Mouse (Mus musculus) right cerebral cortex, postnatal 14 days (tissue): ENCODE results near the gene Fgfr2.
A peak's percentile ranks its signal among the peaks of the same experiment; 100 is the strongest.

Source experiments
- DNase-seq: peaks from one replicate; pipeline ENCODE4 v3.0.0; 2022

Gene Fgfr2

GRCm38 (mm10) chr7:131031755-131032154 is 2091.4 kb downstream of the Fgfr2 start, which contains the start of gene Dmbt1:
TSS of gene Dmbt1 (plus strand) at chr7:131032053.
- no peak for DNase-seq

GRCm38 (mm10) chr7:131027557-131027956 is 2095.6 kb downstream of the Fgfr2 start:
- no peak for DNase-seq

DNA sequence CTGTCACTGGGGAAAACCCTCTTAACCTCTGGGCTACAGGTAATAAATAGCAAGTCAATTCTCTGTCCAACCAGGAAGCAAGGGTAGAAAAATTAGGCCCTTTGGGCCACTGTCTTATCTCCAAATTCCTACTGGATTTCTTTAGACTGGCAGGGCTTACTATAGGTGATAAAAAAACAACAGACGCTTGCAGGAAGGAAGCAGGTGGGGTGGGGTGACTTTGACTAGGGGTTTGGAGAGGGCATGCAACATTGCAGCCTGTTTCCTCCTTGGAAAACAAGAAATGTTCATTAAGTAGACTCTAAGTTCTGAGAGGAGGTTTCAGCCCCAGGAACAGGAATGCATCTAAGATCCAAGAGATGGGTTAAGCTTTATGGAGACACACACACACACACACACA is 2098.3 kb downstream of the Fgfr2 start:
- DNase-seq: no peak

- DNase-seq: no peak
Measured at GRCm38 (mm10) chr7:131019181-131019580, 2104.0 kb downstream of the Fgfr2 start.

DNA sequence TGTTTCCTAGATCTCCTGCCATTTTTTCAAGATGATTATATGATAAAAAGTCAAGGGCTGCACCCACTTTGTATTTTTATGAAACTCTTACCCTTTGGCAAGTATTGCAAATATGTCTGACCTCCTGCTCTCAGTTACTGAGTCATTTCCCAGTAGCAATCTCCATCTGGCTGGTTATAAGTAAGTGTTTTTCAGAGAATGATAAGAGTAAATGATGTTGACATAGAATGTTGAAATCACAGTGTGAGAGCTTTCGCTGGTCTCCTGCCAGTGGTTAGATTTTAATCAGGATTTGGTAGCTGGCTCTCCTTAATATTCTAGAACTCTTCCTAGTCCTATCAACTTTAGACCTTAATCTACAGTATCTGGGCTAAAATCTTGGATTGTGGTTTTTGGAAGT is 2111.2 kb downstream of the Fgfr2 start:
- DNase-seq: no peak

GRCm38 (mm10) chr7:131009178-131009577 is 2114.0 kb downstream of the Fgfr2 start:
- no peak for DNase-seq

DNA sequence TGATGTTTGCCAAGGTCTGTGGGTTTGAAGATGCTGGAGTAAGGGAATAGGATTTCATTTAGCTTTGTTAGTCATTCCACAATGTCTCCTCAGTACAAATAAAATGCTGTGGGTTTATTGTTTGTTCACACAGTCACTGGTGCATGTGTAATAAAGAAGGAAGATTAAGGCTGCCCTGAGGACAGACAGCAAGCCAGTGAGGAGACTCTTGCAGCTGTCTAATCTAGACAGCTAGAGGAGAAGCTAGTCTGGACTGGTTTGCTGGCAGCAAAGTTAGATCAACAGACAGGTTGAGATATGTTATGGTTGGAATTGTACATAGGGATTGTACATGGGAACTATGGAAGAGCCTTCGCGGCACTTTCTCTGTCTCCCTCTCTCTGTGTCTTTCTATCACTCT is 2115.9 kb downstream of the Fgfr2 start:
- no peak for DNase-seq

- no peak for DNase-seq
Measured at GRCm38 (mm10) chr7:131004071-131004470, 2119.1 kb downstream of the Fgfr2 start.

DNA sequence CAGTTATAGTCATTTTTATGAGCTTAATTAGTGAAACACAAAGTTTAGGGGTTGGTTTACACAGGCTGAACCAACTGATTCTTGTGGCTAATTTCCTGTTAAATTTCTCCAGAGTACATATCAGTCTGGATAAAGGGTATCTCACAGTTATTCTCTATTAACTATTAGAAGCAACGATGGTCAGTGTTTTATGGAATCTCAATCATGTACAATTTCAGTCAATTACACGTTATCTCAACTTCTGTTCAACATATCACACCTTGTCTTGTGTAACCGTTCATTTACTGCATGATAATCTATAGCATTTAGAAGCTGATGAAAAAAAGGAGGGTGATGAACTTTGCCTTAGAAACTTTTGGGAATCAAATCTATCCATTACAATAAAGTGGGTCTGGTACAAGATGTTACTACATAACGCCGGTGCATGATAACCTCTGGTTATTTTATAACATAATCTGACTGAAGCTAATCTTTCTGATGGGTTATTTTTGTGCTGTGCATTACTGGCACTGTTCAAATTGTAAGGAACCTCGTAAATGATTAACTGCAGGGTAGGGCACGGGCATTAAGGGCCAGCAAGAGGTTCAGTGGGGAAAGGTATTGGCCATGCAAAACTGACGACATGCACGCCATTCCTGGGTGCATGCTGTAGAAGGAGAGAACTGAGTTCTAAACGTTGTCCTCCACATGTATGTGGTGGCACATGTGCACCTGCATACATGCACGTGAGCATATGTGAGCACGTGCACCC is 2121.0 kb downstream of the Fgfr2 start:
- no peak for DNase-seq

- no peak for DNase-seq
Measured at GRCm38 (mm10) chr7:130993907-130994306, 2129.2 kb downstream of the Fgfr2 start.

DNA sequence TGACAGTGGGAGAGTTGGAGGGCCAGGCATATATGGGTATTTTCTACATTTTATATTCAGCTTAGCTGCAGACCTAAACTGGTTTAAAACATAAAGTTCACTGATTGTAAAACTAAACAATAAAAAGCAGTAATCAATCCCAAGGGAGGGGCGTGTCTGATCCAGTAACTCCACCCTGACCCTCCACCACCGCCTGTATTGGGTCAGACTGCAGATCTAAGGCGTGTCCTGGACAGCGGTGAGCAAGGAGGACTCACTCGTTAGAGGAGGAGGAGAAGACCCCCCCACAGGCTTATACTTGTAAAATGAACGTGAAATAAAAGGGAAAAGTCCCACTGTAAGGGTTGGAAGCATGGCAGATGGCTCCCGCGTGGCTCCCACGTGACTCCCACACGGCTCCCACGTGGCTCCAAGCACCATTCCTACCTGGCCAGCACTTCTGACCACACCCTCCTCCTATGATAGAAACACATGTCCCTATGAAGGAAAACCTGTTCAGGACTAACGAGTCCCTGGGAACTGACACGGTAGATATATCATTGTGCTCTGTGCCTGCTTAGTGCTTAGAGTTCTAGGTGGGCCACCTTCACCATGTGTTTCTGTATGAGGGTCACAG is 2131.9 kb downstream of the Fgfr2 start:
- DNase-seq: no peak

- DNase-seq: no peak
Measured at GRCm38 (mm10) chr7:130989371-130989770, 2133.8 kb downstream of the Fgfr2 start.

DNA sequence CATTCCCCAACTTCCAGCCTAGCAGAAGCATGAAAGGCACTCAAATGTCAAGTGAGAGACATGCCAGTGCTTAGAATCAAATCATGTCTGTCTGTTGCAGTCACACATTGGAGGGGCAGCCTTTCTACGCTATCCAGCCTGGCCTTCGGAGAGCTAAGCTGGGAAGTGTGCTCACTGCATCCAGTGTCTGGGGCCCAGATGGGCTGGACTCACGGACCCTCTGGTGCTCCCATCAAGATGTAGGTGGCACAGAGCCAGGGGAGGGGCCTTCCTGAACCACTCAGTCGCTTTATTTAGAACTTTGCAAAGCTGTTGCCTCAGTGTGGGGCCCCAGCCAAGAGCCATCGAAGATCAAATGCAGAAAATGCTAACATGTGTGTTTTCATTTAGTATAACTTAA is 2135.0 kb downstream of the Fgfr2 start:
- DNase-seq: no peak

DNA sequence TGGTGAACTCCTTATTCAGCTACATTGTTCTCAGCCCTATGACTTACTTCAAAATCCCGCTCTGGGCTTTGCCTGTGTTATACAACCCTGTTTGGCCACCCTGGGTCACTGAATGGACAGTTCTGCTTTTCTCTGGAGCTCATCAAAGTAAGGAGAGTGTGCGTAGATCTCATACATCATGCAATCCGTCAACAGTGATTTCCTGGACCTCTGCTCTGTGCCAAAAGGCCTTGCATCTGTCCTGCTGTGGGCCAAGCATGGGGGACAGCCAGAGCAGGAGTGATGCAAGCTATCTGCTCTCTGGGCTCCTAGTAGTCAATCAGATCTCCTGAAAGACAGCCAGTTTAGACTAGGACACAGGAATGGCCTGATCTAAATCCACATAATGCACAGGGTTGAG is 2137.4 kb downstream of the Fgfr2 start:
- no peak for DNase-seq

GRCm38 (mm10) chr7:130985193-130985592 is 2138.0 kb downstream of the Fgfr2 start:
- DNase-seq: no peak

DNA sequence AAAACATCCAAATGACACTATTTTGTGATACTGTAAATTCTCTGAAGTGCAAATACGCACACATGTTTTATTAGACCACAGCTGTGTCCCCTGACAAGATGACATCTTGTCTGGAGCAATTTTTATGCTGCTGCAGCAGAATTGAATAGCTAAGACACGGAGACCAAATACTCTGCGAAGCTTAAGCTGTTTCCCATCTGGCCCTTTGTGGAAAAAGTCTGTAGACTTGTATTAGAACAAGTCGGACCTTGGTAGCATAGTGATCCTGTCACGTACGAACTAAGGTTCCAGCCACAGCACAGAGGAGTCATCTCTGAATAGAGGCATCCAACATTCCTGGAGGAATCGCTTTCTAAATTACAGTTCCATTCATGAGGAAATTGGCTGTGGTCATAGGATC is 2138.9 kb downstream of the Fgfr2 start:
- no peak for DNase-seq

DNA sequence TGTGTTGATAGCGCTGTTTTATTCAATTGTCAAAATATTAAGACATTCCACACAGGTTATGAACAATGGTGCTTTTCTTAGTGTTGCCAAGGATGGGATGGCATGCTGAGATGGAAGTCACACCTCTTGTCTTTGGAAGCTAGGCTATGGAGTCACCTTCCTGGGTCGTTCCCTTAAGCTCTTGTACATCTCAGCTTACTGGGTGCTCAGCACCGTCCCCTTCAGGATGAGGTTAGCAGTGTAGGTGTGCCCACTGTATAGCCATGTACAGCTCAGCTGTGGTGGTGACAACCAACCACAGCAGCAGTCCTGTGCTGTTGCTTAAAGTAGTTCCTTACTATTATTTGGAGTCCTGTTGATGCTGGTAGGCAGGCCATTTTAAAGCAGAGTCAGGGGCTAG is 2140.3 kb downstream of the Fgfr2 start:
- DNase-seq: no peak

DNA sequence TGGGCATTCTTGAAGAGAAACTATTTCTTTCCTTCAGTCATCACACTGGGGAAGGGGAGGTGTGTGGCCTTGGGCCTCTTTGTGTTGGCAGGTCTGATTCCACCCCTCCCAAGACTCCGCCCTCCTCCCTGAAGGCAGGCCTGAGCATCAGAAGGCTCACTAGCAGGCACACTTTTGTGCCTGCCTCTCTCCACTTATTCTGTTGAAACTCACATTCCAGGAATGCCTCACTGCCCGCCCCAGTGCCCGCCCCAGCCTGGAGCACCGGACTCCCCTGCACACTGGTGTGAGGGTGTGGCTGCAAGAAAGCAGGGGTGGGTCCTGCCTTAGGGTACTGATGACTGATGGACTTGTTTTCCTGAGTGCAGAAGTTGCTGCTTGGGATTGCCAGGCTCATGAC is 2140.8 kb downstream of the Fgfr2 start:
- DNase-seq: no peak

DNA sequence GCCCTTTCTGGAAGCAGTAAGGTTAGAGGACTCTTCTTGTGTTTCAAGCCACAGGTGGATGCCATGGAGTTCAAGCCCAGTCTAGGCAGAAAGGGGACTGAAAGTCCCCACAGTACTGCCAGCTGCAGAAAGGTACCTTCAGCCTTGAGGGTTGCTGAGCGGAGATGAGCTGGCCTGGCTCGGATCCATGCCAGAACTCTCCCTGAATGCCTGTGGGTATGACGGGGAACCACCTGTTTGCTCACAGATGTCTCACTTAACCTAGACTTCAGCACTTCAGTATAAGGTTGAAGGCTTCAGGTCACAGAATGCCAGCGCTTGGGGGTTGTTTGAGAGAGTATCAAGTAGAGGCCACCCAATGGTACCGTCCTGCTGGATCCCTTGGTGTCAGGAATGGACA is 2143.0 kb downstream of the Fgfr2 start:
- DNase-seq: no peak

- DNase-seq: no peak
Measured at GRCm38 (mm10) chr7:130978545-130978944, 2144.6 kb downstream of the Fgfr2 start.

- DNase-seq: peak; percentile 58
Measured at GRCm38 (mm10) chr7:130977794-130978521, 2145.2 kb downstream of the Fgfr2 start.

GRCm38 (mm10) chr7:130976305-130976935 is 2146.7 kb downstream of the Fgfr2 start:
- peak; percentile 21 for DNase-seq

GRCm38 (mm10) chr7:130972767-130973166 is 2150.4 kb downstream of the Fgfr2 start:
- no peak for DNase-seq

- no peak for DNase-seq
Measured at GRCm38 (mm10) chr7:130969507-130969906, 2153.6 kb downstream of the Fgfr2 start.
